Mouse (Mus musculus) cerebellum, adult (tissue): ENCODE measurements around the gene Clec5a.
A peak's percentile ranks its signal among the peaks of the same experiment; 100 is the strongest.
"Not testable (repeated sequence)": the region's sequence is repeated elsewhere in the genome, so short reads cannot be mapped to it uniquely, and the experiment has no call there.

ENCODE experiments used
- ATAC-seq: cut with Nextera tagmentation; 2 replicates; pipeline ENCODE4 v1.9.2; 2017; ENCODE audit warnings: mild to moderate bottlenecking, moderate library complexity, mixed read lengths; ENCODE audit not compliant: insufficient number of reproducible peaks, low FRiP score, low TSS enrichment

Clec5a gene

GRCm38 (mm10) chr6:40585645-40586044, at the start of gene Clec5a:
Gene Clec5a (minus strand): TSS chr6:40585821.
- ATAC-seq = no peak

- ATAC-seq = no peak
Measured at GRCm38 (mm10) chr6:40634640-40635071, 49.0 kb upstream of the Clec5a start.

- no peak for ATAC-seq
Measured at GRCm38 (mm10) chr6:40628406-40629000, 42.9 kb upstream of the Clec5a start, which contains the start of gene Mgam. Gene Mgam (plus strand): TSS chr6:40628831.

- ATAC-seq = no peak
Measured at GRCm38 (mm10) chr6:40626111-40626510, 40.5 kb upstream of the Clec5a start.

- ATAC-seq = no peak
Measured at GRCm38 (mm10) chr6:40617965-40618364, 32.3 kb upstream of the Clec5a start.

GRCm38 (mm10) chr6:40613260-40613852, 27.7 kb upstream of the Clec5a start, which contains the start of gene Tas2r138:
Gene Tas2r138 (minus strand): TSS chr6:40613310.
- ATAC-seq = no peak

GRCm38 (mm10) chr6:40610244-40610643, 24.6 kb upstream of the Clec5a start:
- no peak for ATAC-seq

- 0 out of 2 replicates have a peak, but pooled peaks have one; percentile 15 for ATAC-seq
Measured at GRCm38 (mm10) chr6:40607431-40607830, 21.8 kb upstream of the Clec5a start.

GRCm38 (mm10) chr6:40598546-40598945, 12.9 kb upstream of the Clec5a start:
- not testable (repeated sequence) for ATAC-seq

- no peak for ATAC-seq
Measured at GRCm38 (mm10) chr6:40594804-40595550, 9.4 kb upstream of the Clec5a start.

GRCm38 (mm10) chr6:40588346-40588745, 2.7 kb upstream of the Clec5a start:
- no peak for ATAC-seq

GRCm38 (mm10) chr6:40584336-40584735, 1.3 kb downstream of the Clec5a start:
- ATAC-seq = no peak

- no peak for ATAC-seq
Measured at GRCm38 (mm10) chr6:40576305-40576704, 9.3 kb downstream of the Clec5a start.

- ATAC-seq = no peak
Measured at GRCm38 (mm10) chr6:40573618-40574017, 12.0 kb downstream of the Clec5a start.

GRCm38 (mm10) chr6:40569187-40569586, 16.4 kb downstream of the Clec5a start, which contains the start of gene Olfr460:
Gene Olfr460 (plus strand): TSS chr6:40569487.
- ATAC-seq = no peak

- no peak for ATAC-seq
Measured at GRCm38 (mm10) chr6:40554950-40555349, 30.7 kb downstream of the Clec5a start, which contains the start of gene Olfr461. Gene Olfr461 (minus strand): TSS chr6:40555050.

- ATAC-seq = no peak
Measured at GRCm38 (mm10) chr6:40544690-40545089, 40.9 kb downstream of the Clec5a start.
